ENCODE assay signal across 11 mouse cellular contexts in genomic region chr16:31499681-31500310, GRCm38 (mm10).
DNase-seq lines count a peak whose midpoint lies in the region; ATAC-seq and TF ChIP-seq lines count a peak whose summit lies in the region.
"Had no signal": no experiment of that assay in that cellular context is flagged by ENCODE, and none has a peak within 500 bp of the region (broad histone marks: within the 10 kb centered on the region; RNA-seq: fewer than 3 reads in every experiment).

No protein-coding gene starts in this region.

- H3K27ac ChIP-seq in left cerebral cortex, adult 2 months, result peak overlapping the region; percentile 86
- H3K27ac ChIP-seq: neural tube, embryonic 12.5 days had no signal

- no peak overlapping the region for H3K4me3 ChIP-seq in left cerebral cortex, adult 2 months
- H3K4me3 ChIP-seq: neural tube, embryonic 12.5 days had no signal

- intact Hi-C loops in left cerebral cortex, adult 2 months (cut with DNase I), result no loop called here
- intact Hi-C loops in left cerebral cortex, postnatal 4 days (cut with DNase I), result no loop called here
- intact Hi-C loops in left cerebral cortex, postnatal 25 days (cut with DNase I), result no loop called here

- DNase-seq in left cerebral cortex, adult 2 months (ENCODE audit: extremely low spot score in 1 of 2, low spot score in 2 of 2), result no peak
- no peak for DNase-seq in left cerebral cortex, postnatal 4 days
- DNase-seq in frontal cortex, postnatal 14 days (ENCODE audit: low spot score in 2 of 2), result peak; percentile 54 to 60
- DNase-seq in left cerebral cortex, postnatal 25 days (ENCODE audit: low spot score in 2 of 2), result peak; percentile 64 to 90
- DNase-seq in right cerebral cortex, postnatal 10 days (ENCODE audit: low spot score in 2 of 2), result peak; percentile 73 to 91
- DNase-seq in embryo, embryonic 10 days (ENCODE audit: low spot score), result no peak
- DNase-seq in T-cell, adult 2 months (ENCODE audit: low spot score), result no peak
- DNase-seq: kidney, postnatal 4 days had no signal

- no peak for ATAC-seq in megakaryocyte-erythroid progenitor cell, adult 5-6 weeks (replicated peaks; ENCODE audit: low FRiP score, low TSS enrichment, poor library complexity, severe bottlenecking)
- ATAC-seq: Patski had no signal

- TF ChIP-seq CTCF in left cerebral cortex, adult 2 months (IDR thresholded peaks at IDR 0.05), result no peak

Comparison
In these comparisons a context has a peak if more than half of its experiments do, and no peak if none do; other contexts are left out.
1. DNase-seq: peak in frontal cortex, postnatal 14 days (2 of 2), left cerebral cortex, postnatal 25 days (2 of 2) and right cerebral cortex, postnatal 10 days (2 of 2); none in left cerebral cortex, adult 2 months (0 of 2), left cerebral cortex, postnatal 4 days (single experiment), embryo, embryonic 10 days (single experiment) and T-cell, adult 2 months (single experiment).